Mouse (Mus musculus): ENCODE data around the gene Cldn16.

DNA sequence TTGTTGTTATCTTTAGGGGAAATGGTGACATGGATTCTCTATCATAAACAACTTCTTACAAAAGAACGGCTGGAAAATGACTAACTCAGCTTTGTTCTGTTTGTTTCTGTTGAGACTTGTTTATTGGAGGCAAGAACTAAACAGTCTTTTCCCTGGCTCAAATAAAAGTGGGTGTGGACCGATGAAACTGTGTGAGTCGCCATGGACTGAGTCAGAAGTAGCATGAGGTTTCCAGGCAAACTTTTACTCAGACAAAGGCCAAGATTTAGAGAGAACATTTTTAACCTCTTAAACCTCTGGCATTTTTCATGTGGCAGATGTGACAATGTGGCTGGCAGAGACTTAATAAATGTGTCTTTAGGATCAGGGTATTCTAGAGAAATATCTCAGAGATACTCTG is 32.7 kb upstream of the Cldn16 start:
- TF ChIP-seq CTCF (IDR thresholded peaks at IDR 0.05; ENCODE audit: low read depth, low read length) (no peak), EP300 (IDR thresholded peaks at IDR 0.05; ENCODE audit: insufficient read depth, low read depth, low read length) (no peak), POLR2A (IDR thresholded peaks at IDR 0.05; ENCODE audit: insufficient read depth, low read length) (no peak)

Data from ES-Bruce4 (cell line).